Mouse (Mus musculus): ENCODE results near the gene Serpine1.

- TF ChIP-seq CTCF (IDR thresholded peaks at IDR 0.05; ENCODE audit: low read depth, low read length) (no peak), POLR2A (IDR thresholded peaks at IDR 0.05; ENCODE audit: extremely low read depth, insufficient read depth, low read length) (no peak)
Observed at GRCm38 (mm10) chr5:137065923-137066322, 6.1 kb downstream of the Serpine1 start.
